Mouse (Mus musculus) heart, adult 2 months (tissue): ENCODE measurements at regions not wholly inside any gene's neighbourhood (a gene's known extent, or its start where the extent isn't known, plus 50 kb on each side); places are given as distances from the start of the nearest gene placed in this dataset.

Source experiments
- EP300 ChIP-seq: fragments of 200-500 bp; IDR thresholded peaks from 2 replicates; pipeline ENCODE4 v1.6.1; 2011; ENCODE audit warnings: low read depth, low read length, control low read depth; ENCODE audit not compliant: insufficient read depth
- POLR2A ChIP-seq: fragments of 200-500 bp; IDR thresholded peaks from 2 replicates; pipeline ENCODE4 v1.6.1; 2011; ENCODE audit warnings: mild to moderate bottlenecking, low read depth, low read length, control low read depth; ENCODE audit not compliant: insufficient read depth

DNA sequence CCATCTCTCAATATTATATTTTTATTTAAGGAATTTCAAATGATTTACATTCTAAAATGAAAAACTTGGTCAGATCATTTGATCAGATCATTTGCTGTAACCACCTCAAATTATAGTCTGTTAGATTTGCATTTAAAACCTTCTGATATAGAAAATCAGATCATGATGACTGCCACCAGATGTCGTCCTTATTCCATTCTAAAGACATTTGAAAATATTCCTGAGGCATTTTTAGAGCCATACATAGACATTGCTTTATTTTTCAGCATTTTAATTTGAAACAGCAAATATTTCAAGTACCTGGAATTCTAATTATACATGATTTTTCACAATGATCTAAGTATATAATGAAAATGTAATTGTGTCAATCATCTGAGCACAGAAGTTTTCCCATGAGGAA is 52.0 kb upstream of the Ppp6c start:
- TF ChIP-seq POLR2A, result no peak
- TF ChIP-seq EP300, result no peak
